Mouse (Mus musculus) olfactory bulb, adult 2 months (tissue): Measurements from ENCODE around the gene Lman1l.

ENCODE experiments used
- CTCF ChIP-seq: fragments of 200-500 bp; IDR thresholded peaks from 2 replicates; pipeline ENCODE4 v1.5.1; 2012; ENCODE audit warnings: low read depth, mild to moderate bottlenecking, low read length, moderate library complexity; ENCODE audit not compliant: insufficient read depth
- POLR2A ChIP-seq: fragments of 200-500 bp; IDR thresholded peaks from 2 replicates; pipeline ENCODE4 v1.6.1; 2012; ENCODE audit warnings: mild to moderate bottlenecking, low read depth, low read length, moderate library complexity; ENCODE audit not compliant: insufficient read depth

- no peak for TF ChIP-seq CTCF
- no peak for TF ChIP-seq POLR2A
Measured at GRCm38 (mm10) chr9:57647286-57648108, 26.9 kb upstream of the Lman1l start.
